Mouse (Mus musculus): ENCODE data around the gene Drd5. TPM values are rescaled to one million over a fixed set of nuclear protein-coding genes. Genes with fewer than 3 reads are reported as not detected.

Drd5 gene
- polyA plus RNA-seq, 1 experiment = not detected

DNA sequence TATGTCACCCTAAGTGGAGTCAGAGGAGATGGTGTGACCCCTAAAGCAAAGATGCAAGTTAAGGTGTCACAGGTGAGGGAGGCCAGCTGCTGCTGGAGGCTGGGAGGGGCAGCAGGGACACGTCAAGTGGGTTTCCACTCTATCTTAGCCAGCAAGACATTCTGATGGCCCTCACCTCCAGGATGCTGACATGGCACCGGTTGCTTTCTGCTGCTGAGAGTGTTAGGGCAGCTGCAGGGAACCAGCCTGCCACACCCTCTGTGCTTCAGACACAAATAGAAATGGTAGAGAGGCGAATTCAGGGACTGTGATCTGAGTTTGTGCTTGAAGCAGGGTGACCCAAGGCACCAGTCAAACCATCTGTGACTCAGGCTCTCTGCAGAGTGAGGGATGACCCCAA, 9.4 kb upstream of the Drd5 start:
- no peak overlapping the region for H3K27ac ChIP-seq (ENCODE audit: control insufficient read depth, insufficient read depth, low read depth, low read length, poor library complexity)
- 58% methylated on average over 3 of the region's 3 CpGs for WGBS
- TF ChIP-seq POLR2A (IDR thresholded peaks at IDR 0.05; ENCODE audit: borderline replicate concordance, control insufficient read depth, low read depth, low read length) (no peak), CTCF (IDR thresholded peaks at IDR 0.05; ENCODE audit: control insufficient read depth, insufficient read depth, low read length) (no peak)
- no peaks in the 10 kb centered on the region for H3K4me1 ChIP-seq (ENCODE audit: control insufficient read depth, insufficient read depth, low read length)
- no peak overlapping the region for H3K4me3 ChIP-seq (replicated peaks; ENCODE audit: control insufficient read depth, low read depth, low read length)

DNA sequence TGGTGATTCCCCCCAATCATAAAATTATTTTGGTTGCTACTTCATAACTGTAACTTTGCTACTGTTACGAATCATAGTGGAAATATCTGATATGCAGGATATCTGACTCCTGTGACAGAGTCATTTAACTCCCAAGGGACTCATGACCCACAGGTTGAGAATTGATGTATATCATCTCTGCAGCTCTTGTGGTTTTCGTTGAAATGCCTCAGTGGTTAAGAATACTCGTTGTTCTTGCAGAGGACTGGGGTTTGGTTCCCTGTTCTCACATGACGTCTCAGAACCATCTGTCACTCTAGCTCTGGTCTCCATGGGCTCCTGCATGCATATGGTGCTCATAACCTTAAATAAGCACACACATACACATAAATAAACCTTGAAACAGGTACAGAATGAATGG, 14.2 kb downstream of the Drd5 start:
- WGBS = 26% methylated on average over 4 of the region's 4 CpGs
- H3K27ac ChIP-seq (ENCODE audit: control insufficient read depth, insufficient read depth, low read depth, low read length, poor library complexity) = no peak overlapping the region
- no peak for TF ChIP-seq CTCF (IDR thresholded peaks at IDR 0.05; ENCODE audit: control insufficient read depth, insufficient read depth, low read length)
- no peak for TF ChIP-seq POLR2A (IDR thresholded peaks at IDR 0.05; ENCODE audit: borderline replicate concordance, control insufficient read depth, low read depth, low read length)
- no peak overlapping the region for H3K4me3 ChIP-seq (replicated peaks; ENCODE audit: control insufficient read depth, low read depth, low read length)
- H3K4me1 ChIP-seq (ENCODE audit: control insufficient read depth, insufficient read depth, low read length) = no peaks in the 10 kb centered on the region

GRCm38 (mm10) chr5:38334582-38334981, 15.4 kb downstream of the Drd5 start:
- 17% methylated on average over 1 of the region's 1 CpGs for WGBS
- H3K4me3 ChIP-seq (replicated peaks; ENCODE audit: control insufficient read depth, low read depth, low read length) = no peak overlapping the region
- TF ChIP-seq POLR2A (IDR thresholded peaks at IDR 0.05; ENCODE audit: borderline replicate concordance, control insufficient read depth, low read depth, low read length) (no peak), CTCF (IDR thresholded peaks at IDR 0.05; ENCODE audit: control insufficient read depth, insufficient read depth, low read length) (no peak)

DNA sequence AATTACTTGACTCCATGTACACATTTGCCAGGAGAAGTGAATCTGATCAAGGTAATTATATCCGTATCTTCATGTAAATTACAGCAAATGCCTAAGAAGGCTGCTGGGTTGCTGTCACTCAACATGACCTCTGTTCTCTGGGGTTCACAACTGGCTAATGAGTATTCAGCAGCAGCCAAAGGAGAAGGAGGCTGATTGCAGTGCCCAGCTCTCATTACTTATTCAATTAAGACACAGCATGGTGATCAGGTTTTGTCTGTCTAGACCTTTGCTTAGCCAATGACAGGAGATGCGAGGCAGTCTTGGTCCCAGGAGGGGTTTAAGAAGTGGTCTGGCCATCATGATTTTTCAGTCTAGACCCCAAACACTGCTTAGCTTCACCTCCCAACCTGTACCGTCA, 23.9 kb downstream of the Drd5 start:
- no peaks in the 10 kb centered on the region for H3K4me1 ChIP-seq (ENCODE audit: control insufficient read depth, insufficient read depth, low read length)
- WGBS = 66% methylated on average over 3 of the region's 3 CpGs
- no peak overlapping the region for H3K4me3 ChIP-seq (replicated peaks; ENCODE audit: control insufficient read depth, low read depth, low read length)
- no peak for TF ChIP-seq CTCF (IDR thresholded peaks at IDR 0.05; ENCODE audit: control insufficient read depth, insufficient read depth, low read length)
- TF ChIP-seq POLR2A (IDR thresholded peaks at IDR 0.05; ENCODE audit: borderline replicate concordance, control insufficient read depth, low read depth, low read length) = no peak
- no peak overlapping the region for H3K27ac ChIP-seq (ENCODE audit: control insufficient read depth, insufficient read depth, low read depth, low read length, poor library complexity)

More at GRCm38 (mm10) chr5:38334582-38334981, 15.4 kb downstream of the Drd5 start:
- no peaks in the 10 kb centered on the region for H3K4me1 ChIP-seq (ENCODE audit: control insufficient read depth, insufficient read depth, low read length)
- H3K27ac ChIP-seq (ENCODE audit: control insufficient read depth, insufficient read depth, low read depth, low read length, poor library complexity) = no peak overlapping the region

DNA sequence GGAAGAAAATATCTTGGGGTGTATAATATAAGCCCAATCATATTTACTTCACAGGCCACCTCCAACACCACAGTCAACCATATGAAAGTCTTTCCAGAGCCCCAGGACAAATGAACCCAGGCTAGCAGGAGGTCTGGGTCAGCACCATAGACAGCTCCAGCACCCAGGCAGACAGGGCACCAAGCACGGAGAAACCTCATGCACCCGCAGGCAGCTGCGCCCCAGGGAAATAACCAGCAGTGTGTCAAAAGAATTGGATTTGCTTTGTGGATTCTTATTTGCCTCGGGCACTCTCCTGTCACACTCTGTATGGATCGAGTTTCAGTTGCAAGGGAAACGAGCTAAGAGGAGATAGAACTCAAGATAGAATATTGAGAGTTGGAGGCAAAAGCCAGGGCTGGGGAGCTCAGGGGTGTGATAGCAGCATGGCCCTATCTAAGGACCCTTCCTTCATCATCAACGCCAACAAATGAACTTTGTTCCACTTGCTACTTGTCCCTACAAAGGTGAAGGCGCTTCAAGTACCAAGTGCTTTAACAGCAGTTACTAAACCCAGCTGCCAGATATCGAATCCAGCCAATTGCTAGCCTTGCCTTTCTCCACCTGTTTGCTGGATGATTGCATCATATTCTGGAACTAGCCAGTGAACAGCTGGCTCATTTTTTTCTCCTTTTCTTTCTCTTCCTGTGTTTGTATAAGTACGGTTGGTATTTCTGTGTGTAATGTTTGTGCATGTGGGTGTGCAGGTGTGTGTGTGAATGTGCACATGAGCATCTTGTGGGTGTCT, 27.7 kb downstream of the Drd5 start:
- 29% methylated on average over 10 of the region's 10 CpGs for WGBS
- Histone ChIP-seq H3K4me3 (replicated peaks; ENCODE audit: control insufficient read depth, low read depth, low read length) (no peak overlapping the region), H3K4me1 (ENCODE audit: control insufficient read depth, insufficient read depth, low read length) (no peaks in the 10 kb centered on the region), H3K27ac (ENCODE audit: control insufficient read depth, insufficient read depth, low read depth, low read length, poor library complexity) (no peak overlapping the region)
- TF ChIP-seq CTCF (IDR thresholded peaks at IDR 0.05; ENCODE audit: control insufficient read depth, insufficient read depth, low read length) = no peak
- TF ChIP-seq POLR2A (IDR thresholded peaks at IDR 0.05; ENCODE audit: borderline replicate concordance, control insufficient read depth, low read depth, low read length) = no peak

GRCm38 (mm10) chr5:38350351-38350929, 31.3 kb downstream of the Drd5 start:
- no peak overlapping the region for H3K27ac ChIP-seq (ENCODE audit: control insufficient read depth, insufficient read depth, low read depth, low read length, poor library complexity)
- 79% methylated on average over 5 of the region's 5 CpGs for WGBS
- H3K4me1 ChIP-seq (ENCODE audit: control insufficient read depth, insufficient read depth, low read length) = peaks cover 1% of the 10 kb centered on the region; the same call in 1 of the 2 replicates
- no peak overlapping the region for H3K4me3 ChIP-seq (replicated peaks; ENCODE audit: control insufficient read depth, low read depth, low read length)
- TF ChIP-seq POLR2A (IDR thresholded peaks at IDR 0.05; ENCODE audit: borderline replicate concordance, control insufficient read depth, low read depth, low read length) = no peak

GRCm38 (mm10) chr5:38356927-38357326, 37.8 kb downstream of the Drd5 start:
- Histone ChIP-seq H3K27ac (ENCODE audit: control insufficient read depth, insufficient read depth, low read depth, low read length, poor library complexity) (no peak overlapping the region), H3K4me1 (ENCODE audit: control insufficient read depth, insufficient read depth, low read length) (peaks cover 1% of the 10 kb centered on the region; the same call in 1 of the 2 replicates), H3K4me3 (replicated peaks; ENCODE audit: control insufficient read depth, low read depth, low read length) (no peak overlapping the region)
- WGBS = 68% methylated on average over 3 of the region's 3 CpGs
- TF ChIP-seq CTCF (IDR thresholded peaks at IDR 0.05; ENCODE audit: control insufficient read depth, insufficient read depth, low read length) (no peak), POLR2A (IDR thresholded peaks at IDR 0.05; ENCODE audit: borderline replicate concordance, control insufficient read depth, low read depth, low read length) (no peak)

GRCm38 (mm10) chr5:38359716-38360115, 40.5 kb downstream of the Drd5 start:
- Histone ChIP-seq H3K27ac (ENCODE audit: control insufficient read depth, insufficient read depth, low read depth, low read length, poor library complexity) (no peak overlapping the region), H3K4me1 (ENCODE audit: control insufficient read depth, insufficient read depth, low read length) (no peaks in the 10 kb centered on the region), H3K4me3 (replicated peaks; ENCODE audit: control insufficient read depth, low read depth, low read length) (no peak overlapping the region)
- 60% methylated on average over 2 of the region's 2 CpGs for WGBS
- no peak for TF ChIP-seq POLR2A (IDR thresholded peaks at IDR 0.05; ENCODE audit: borderline replicate concordance, control insufficient read depth, low read depth, low read length)
- no peak for TF ChIP-seq CTCF (IDR thresholded peaks at IDR 0.05; ENCODE audit: control insufficient read depth, insufficient read depth, low read length)
